ENCODE assay signal across 12 mouse cellular contexts in the genomic region with DNA sequence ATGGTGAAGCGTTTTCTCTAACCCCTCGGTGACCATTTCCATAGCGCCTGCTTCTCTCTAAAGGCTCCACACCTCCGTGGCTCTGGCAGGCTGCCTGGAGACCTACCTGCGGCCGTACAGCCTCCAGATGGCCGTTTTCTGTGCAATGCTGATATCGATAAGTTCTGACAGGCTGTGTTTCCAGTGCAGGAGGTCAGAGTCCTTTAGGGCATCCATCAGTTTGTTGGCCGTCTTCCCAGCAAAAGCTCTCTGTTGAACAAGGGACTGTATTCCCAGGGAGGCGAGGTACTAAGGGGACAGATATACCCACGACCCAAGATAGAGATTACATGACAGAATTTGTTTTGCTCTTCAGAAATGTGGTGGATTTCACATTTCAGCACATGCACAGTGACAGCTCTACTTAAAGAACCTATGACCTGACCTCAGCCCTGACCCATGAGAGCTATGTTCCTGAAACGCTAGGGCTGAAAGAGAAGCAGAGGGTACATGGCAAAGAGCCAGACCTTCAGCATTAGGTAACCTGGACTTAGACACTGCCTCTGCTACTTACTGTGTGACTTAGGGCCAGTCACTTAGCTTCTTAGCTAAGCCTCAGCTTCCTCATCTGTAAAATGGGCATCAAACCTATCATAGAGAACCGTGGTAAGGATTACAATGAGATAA. TPM values are rescaled to one million over a fixed set of nuclear protein-coding genes. Genes with fewer than 3 reads are reported as not detected.
DNase-seq lines count a peak whose midpoint lies in the region; ATAC-seq and TF ChIP-seq lines count a peak whose summit lies in the region.
"Had no signal": no experiment of that assay in that cellular context is flagged by ENCODE, and none has a peak within 500 bp of the region (broad histone marks: within the 10 kb centered on the region; RNA-seq: fewer than 3 reads in every experiment).

No protein-coding gene starts in this region.

- ATAC-seq in liver, embryonic 11.5 days (replicated peaks; ENCODE audit: low FRiP score) = no peak
- ATAC-seq in liver, postnatal 0 days = peak; percentile 87
- ATAC-seq in frontal cortex, adult (ENCODE audit: low TSS enrichment) = no peak
- ATAC-seq: forebrain, embryonic 16.5 days; midbrain, embryonic 13.5 days had no signal

- no peaks in the 10 kb centered on the region for H3K27me3 ChIP-seq in liver, adult 2 months (ENCODE audit: control insufficient read depth, insufficient read depth, low read length)
- H3K27me3 ChIP-seq in liver, embryonic 11.5 days (replicated peaks; ENCODE audit: control insufficient read depth, insufficient read depth, low read length) = no peaks in the 10 kb centered on the region
- no peaks in the 10 kb centered on the region for H3K27me3 ChIP-seq in liver, postnatal 0 days (ENCODE audit: insufficient read depth, low read length)
- H3K27me3 ChIP-seq: limb, embryonic 13.5 days; midbrain, embryonic 13.5 days had no signal

- intact Hi-C loops in gastrocnemius, adult 2 months (cut with DNase I) = no loop called here

- peaks cover 15% of the 10 kb centered on the region for H3K36me3 ChIP-seq in liver, adult 2 months (ENCODE audit: control insufficient read depth, insufficient read depth, low read length)
- H3K36me3 ChIP-seq in liver, embryonic 11.5 days (ENCODE audit: control insufficient read depth, insufficient read depth, low read length) = peaks cover 65% of the 10 kb centered on the region
- H3K36me3 ChIP-seq in liver, postnatal 0 days (replicated peaks; ENCODE audit: insufficient read depth, low read length) = peaks cover 78% of the 10 kb centered on the region

- H3K4me3 ChIP-seq in gastrocnemius, adult 2 months = no peak overlapping the region
- H3K4me3 ChIP-seq in liver, adult 2 months (ENCODE audit: insufficient read depth, low read depth, low read length) = no peak overlapping the region
- H3K4me3 ChIP-seq in liver, embryonic 11.5 days (ENCODE audit: low read depth, low read length) = no peak overlapping the region
- no peak overlapping the region for H3K4me3 ChIP-seq in liver, postnatal 0 days (ENCODE audit: low read depth, low read length)
- H3K4me3 ChIP-seq: limb, embryonic 13.5 days; midbrain, embryonic 13.5 days had no signal

- H3K27ac ChIP-seq in gastrocnemius, adult 2 months = peak overlapping the region; percentile 46
- H3K27ac ChIP-seq in liver, adult 2 months (replicated peaks; ENCODE audit: insufficient read depth, low read depth, low read length) = peak overlapping the region; percentile 85
- no peak overlapping the region for H3K27ac ChIP-seq in liver, embryonic 11.5 days (ENCODE audit: low read depth, low read length)
- H3K27ac ChIP-seq in liver, postnatal 0 days (ENCODE audit: low read depth) = peak overlapping the region; percentile 85

- TF ChIP-seq POLR2A in liver, adult 2 months (IDR thresholded peaks at IDR 0.05; ENCODE audit: extremely low read depth, insufficient read depth, low read length) = no peak

- H3K79me2 ChIP-seq in liver, adult 2 months (ENCODE audit: control insufficient read depth, insufficient read depth, low read length) = no peaks in the 10 kb centered on the region

- TF ChIP-seq CTCF in gastrocnemius, adult 2 months (IDR thresholded peaks at IDR 0.05) = no peak
- TF ChIP-seq CTCF in liver, adult 2 months (IDR thresholded peaks at IDR 0.05; ENCODE audit: low read depth, low read length) = no peak; the same call in 1 of the 2 replicates
- TF ChIP-seq CTCF in liver, postnatal 0 days (IDR thresholded peaks at IDR 0.05; ENCODE audit: low read depth) = no peak

- H3K9me3 ChIP-seq in liver, embryonic 11.5 days (ENCODE audit: control insufficient read depth, low read length) = no peaks in the 10 kb centered on the region
- H3K9me3 ChIP-seq in liver, postnatal 0 days (ENCODE audit: low read length) = no peaks in the 10 kb centered on the region
- H3K9me3 ChIP-seq: limb, embryonic 13.5 days; midbrain, embryonic 13.5 days had no signal

- 17% methylated on average over 13 of the region's 13 CpGs for WGBS in liver, adult 2 months
- WGBS in liver, embryonic 11.5 days = 87% methylated on average over 13 of the region's 13 CpGs
- WGBS in liver, postnatal 0 days (ENCODE audit: insufficient replicate concordance) = 58% methylated on average over 13 of the region's 13 CpGs

- H3K4me2 ChIP-seq in liver, embryonic 11.5 days = no peak overlapping the region
- H3K4me2 ChIP-seq in liver, postnatal 0 days (ENCODE audit: low read depth, low read length) = no peak overlapping the region
- H3K4me2 ChIP-seq: limb, embryonic 13.5 days; midbrain, embryonic 13.5 days had no signal

- DNase-seq in gastrocnemius, adult 2 months = no peak
- no peak for DNase-seq in gastrocnemius, adult 18-20 months (ENCODE audit: low spot score)
- DNase-seq in liver, adult 2 months (ENCODE audit: extremely low read depth, low read depth, low spot score) = peak; percentile 98
- DNase-seq in liver, embryonic 11.5 days (ENCODE audit: low spot score) = no peak
- DNase-seq in cerebellum, postnatal 36 days = peak; percentile 75
- peak; percentile 71 for DNase-seq in liver, postnatal 0 days
- DNase-seq in layer of hippocampus, postnatal 14 days (ENCODE audit: low spot score in 2 of 2) = no peak
- DNase-seq: thymus, adult 18-20 months had no signal

- H3K9ac ChIP-seq in liver, adult 2 months (ENCODE audit: low read depth, low read length) = peak overlapping the region; percentile 23; the same call in 1 of the 2 replicates
- H3K9ac ChIP-seq in liver, embryonic 11.5 days (ENCODE audit: low read depth, low read length) = no peak overlapping the region
- H3K9ac ChIP-seq in liver, postnatal 0 days (replicated peaks) = no peak overlapping the region; the same call in 1 of the 2 replicates
- H3K9ac ChIP-seq: limb, embryonic 13.5 days; midbrain, embryonic 13.5 days had no signal

- 0 out of 2 replicates have a peak, but pooled peaks have one; percentile 36 for TF ChIP-seq EP300 in liver, postnatal 0 days (IDR thresholded peaks at IDR 0.05; ENCODE audit: low read depth)

- peaks cover 47% of the 10 kb centered on the region for H3K4me1 ChIP-seq in liver, adult 2 months (ENCODE audit: control insufficient read depth, insufficient read depth, low read length)
- peaks cover 11% of the 10 kb centered on the region for H3K4me1 ChIP-seq in liver, embryonic 11.5 days (replicated peaks; ENCODE audit: control insufficient read depth, insufficient read depth, low read length)
- peaks cover 31% of the 10 kb centered on the region for H3K4me1 ChIP-seq in liver, postnatal 0 days (ENCODE audit: insufficient read depth)

RNA-seq across cellular contexts. Expression of a gene that starts 20.7 kb away (rescaled TPM):
- 100 to 1,000 TPM; 366 to 502 TPM for total RNA-seq in gastrocnemius, adult 2 months (2021)
- 100 to 1,000 TPM; 466 to 498 TPM for total RNA-seq in gastrocnemius, adult 18-20 months (2021)
- total RNA-seq in liver, adult 2 months (2014; rRNA removed) = 93.9 and 99.0 TPM in 2 replicates
- polyA plus RNA-seq in liver, adult 2 months (2012; rRNA removed) = 61.0 and 61.9 TPM in 2 replicates
- 392 and 418 TPM in 2 replicates for polyA plus RNA-seq in liver, embryonic 11.5 days (2014; fragmentation: Nextera tagmentation; extraction: Ambion mirVana)
- 103 and 117 TPM in 2 replicates for polyA plus RNA-seq in liver, postnatal 0 days (2015; fragmentation: Nextera tagmentation; extraction: Ambion mirVana)
- 100 to 1,000 TPM; 215 to 219 TPM for total RNA-seq in layer of hippocampus, postnatal 14 days (2021)

RNA-seq across cellular contexts. Expression of a gene that starts 21.3 kb away (rescaled TPM):
- total RNA-seq in gastrocnemius, adult 2 months (2021) = 1 to 10 TPM; 3.6 to 5.2 TPM
- 1 to 10 TPM; 3.0 to 3.9 TPM for total RNA-seq in gastrocnemius, adult 18-20 months (2021)
- total RNA-seq in liver, adult 2 months (2014; rRNA removed) = 6.3 and 8.3 TPM in 2 replicates
- 16.4 and 17.7 TPM in 2 replicates for polyA plus RNA-seq in liver, adult 2 months (2012; rRNA removed)
- polyA plus RNA-seq in liver, embryonic 11.5 days (2014; fragmentation: Nextera tagmentation; extraction: Ambion mirVana) = 15.5 and 16.6 TPM in 2 replicates
- polyA plus RNA-seq in liver, postnatal 0 days (2015; fragmentation: Nextera tagmentation; extraction: Ambion mirVana) = 9.7 and 10.6 TPM in 2 replicates
- total RNA-seq in layer of hippocampus, postnatal 14 days (2021) = 100 to 1,000 TPM; 116 to 120 TPM

RNA-seq across cellular contexts. Expression of a gene that starts 49.4 kb away (rescaled TPM):
- total RNA-seq in gastrocnemius, adult 2 months (2021) = 10 to 100 TPM; 20.0 to 21.4 TPM
- total RNA-seq in gastrocnemius, adult 18-20 months (2021) = 10 to 100 TPM; 17.6 to 20.7 TPM
- total RNA-seq in liver, adult 2 months (2014; rRNA removed) = 4.1 and 5.3 TPM in 2 replicates
- polyA plus RNA-seq in liver, adult 2 months (2012; rRNA removed) = 3.4 TPM in 2 replicates
- polyA plus RNA-seq in liver, embryonic 11.5 days (2014; fragmentation: Nextera tagmentation; extraction: Ambion mirVana) = 24.6 and 26.5 TPM in 2 replicates
- 8.0 and 8.3 TPM in 2 replicates for polyA plus RNA-seq in liver, postnatal 0 days (2015; fragmentation: Nextera tagmentation; extraction: Ambion mirVana)
- 10 to 100 TPM; 47.1 to 53.0 TPM for total RNA-seq in layer of hippocampus, postnatal 14 days (2021)

Comparison
In these comparisons a context has a peak if more than half of its experiments do, and no peak if none do; other contexts are left out.
1. DNase-seq: peak in liver, adult 2 months (single experiment), cerebellum, postnatal 36 days (2 of 2) and liver, postnatal 0 days (single experiment); none in gastrocnemius, adult 2 months (single experiment), gastrocnemius, adult 18-20 months (single experiment), liver, embryonic 11.5 days (single experiment) and layer of hippocampus, postnatal 14 days (0 of 2).
2. RNA of a gene that starts 21.3 kb away (total RNA-seq): 116 to 120 TPM in layer of hippocampus, postnatal 14 days; 6.3 to 8.3 TPM in liver, adult 2 months, 3.6 to 5.2 TPM in gastrocnemius, adult 2 months and 3.0 to 3.9 TPM in gastrocnemius, adult 18-20 months; every median in the first group is over 10 times any median in the second.